Mouse (Mus musculus): ENCODE results near the gene Dtx2. TPM values are rescaled to one million over a fixed set of nuclear protein-coding genes. Genes with fewer than 3 reads are reported as not detected.

Gene Dtx2
- 1 to 10 TPM; 7.2 to 7.9 TPM for total RNA-seq (2021)

- intact Hi-C loops (cut with DNase I) = no loop called here
- peak; percentile 89 to 90 for DNase-seq
Observed at GRCm38 (mm10) chr5:135994725-135995687, at the start of gene Dtx2. Dtx2 (plus strand) TSS chr5:135994800.

- DNase-seq = no peak
Observed at GRCm38 (mm10) chr5:135945916-135946408, 48.6 kb upstream of the Dtx2 start.

GRCm38 (mm10) chr5:135946621-135947020 is 48.0 kb upstream of the Dtx2 start:
- no peak for DNase-seq
- intact Hi-C loops (cut with DNase I) = no loop called here

More at GRCm38 (mm10) chr5:135945916-135946408, 48.6 kb upstream of the Dtx2 start:
- intact Hi-C loops (cut with DNase I) = no loop called here

- intact Hi-C loops (cut with DNase I) = no loop called here
- no peak for DNase-seq
Observed at GRCm38 (mm10) chr5:135950710-135951412, 43.7 kb upstream of the Dtx2 start.

GRCm38 (mm10) chr5:135951660-135952059 is 42.9 kb upstream of the Dtx2 start:
- intact Hi-C loops (cut with DNase I) = no loop called here
- DNase-seq = no peak

- intact Hi-C loops (cut with DNase I) = no loop called here
Observed at GRCm38 (mm10) chr5:135952830-135953229, 41.8 kb upstream of the Dtx2 start.

GRCm38 (mm10) chr5:135956300-135957206 is 38.0 kb upstream of the Dtx2 start:
- no peak for DNase-seq
- intact Hi-C loops (cut with DNase I) = loop anchor here (1.0 kb wide), 1 partner anchor 21 kb away; no protein-coding TSS in a partner anchor

More at GRCm38 (mm10) chr5:135952830-135953229, 41.8 kb upstream of the Dtx2 start:
- no peak for DNase-seq

GRCm38 (mm10) chr5:135957207-135957974 is 37.2 kb upstream of the Dtx2 start:
- DNase-seq = peak; percentile 89 to 90
- intact Hi-C loops (cut with DNase I) = no loop called here

GRCm38 (mm10) chr5:135958367-135958766 is 36.2 kb upstream of the Dtx2 start:
- intact Hi-C loops (cut with DNase I) = no loop called here
- no peak for DNase-seq

- DNase-seq = no peak
- intact Hi-C loops (cut with DNase I) = no loop called here
Observed at GRCm38 (mm10) chr5:135959911-135960310, 34.7 kb upstream of the Dtx2 start.

- intact Hi-C loops (cut with DNase I) = no loop called here
- no peak for DNase-seq
Observed at GRCm38 (mm10) chr5:135960909-135961635, 33.5 kb upstream of the Dtx2 start.

GRCm38 (mm10) chr5:135962125-135962491 is 32.5 kb upstream of the Dtx2 start:
- no peak for DNase-seq
- intact Hi-C loops (cut with DNase I) = loop anchor here (2.0 kb wide), 1 partner anchor 59 kb away; no protein-coding TSS in a partner anchor

- intact Hi-C loops (cut with DNase I) = loop anchor here (2.0 kb wide), 1 partner anchor 60 kb away; no protein-coding TSS in a partner anchor
- peak; percentile 97 for DNase-seq
Observed at GRCm38 (mm10) chr5:135962492-135963279, 31.9 kb upstream of the Dtx2 start.

- intact Hi-C loops (cut with DNase I) = loop anchor here (2.0 kb wide), 1 partner anchor 60 kb away; no protein-coding TSS in a partner anchor
- no peak for DNase-seq
Observed at GRCm38 (mm10) chr5:135963280-135963627, 31.3 kb upstream of the Dtx2 start.

GRCm38 (mm10) chr5:135965501-135965930 is 29.1 kb upstream of the Dtx2 start:
- intact Hi-C loops (cut with DNase I) = loop anchor here (5.0 kb wide), 1 partner anchor 97 kb away; no protein-coding TSS in a partner anchor
- no peak for DNase-seq

GRCm38 (mm10) chr5:135966866-135967265 is 27.7 kb upstream of the Dtx2 start:
- intact Hi-C loops (cut with DNase I) = loop anchor here (5.0 kb wide), 1 partner anchor 95 kb away; no protein-coding TSS in a partner anchor
- DNase-seq = no peak

GRCm38 (mm10) chr5:135968781-135969180 is 25.8 kb upstream of the Dtx2 start:
- intact Hi-C loops (cut with DNase I) = loop anchor here (5.0 kb wide), 1 partner anchor 94 kb away; no protein-coding TSS in a partner anchor
- DNase-seq = peak in 1 of 2 experiments; percentile 74

GRCm38 (mm10) chr5:135970247-135970646 is 24.4 kb upstream of the Dtx2 start:
- intact Hi-C loops (cut with DNase I) = no loop called here
- no peak for DNase-seq

Measured in heart, postnatal 36 days (tissue).